Mouse (Mus musculus) myocyte (in vitro differentiated cells): ENCODE measurements around the gene Cbl. TPM values are rescaled to one million over a fixed set of nuclear protein-coding genes. Genes with fewer than 3 reads are reported as not detected.

Experiments used
- H3K27me3 ChIP-seq: one replicate; pipeline ENCODE4 v1.6.1; 2011; ENCODE audit not compliant: control insufficient read depth, insufficient read depth, insufficient read length
- H3K36me3 ChIP-seq: one replicate; pipeline ENCODE4 v1.6.1; 2011; ENCODE audit not compliant: control insufficient read depth, insufficient read depth
- H3K4me2 ChIP-seq: one replicate; pipeline ENCODE4 v1.6.1; 2011; ENCODE audit warnings: low read depth, control low read depth
- H3K4me3 ChIP-seq: one replicate; pipeline ENCODE4 v1.5.1; 2011; ENCODE audit warnings: mild to moderate bottlenecking, control low read depth, moderate library complexity
- H3K79me2 ChIP-seq: one replicate; pipeline ENCODE4 v1.6.1; 2011; ENCODE audit not compliant: control insufficient read depth, insufficient read depth
- H3ac ChIP-seq: one replicate; pipeline ENCODE4 v1.6.1; 2011; ENCODE audit not compliant: control insufficient read depth, insufficient read length
- CEBPB ChIP-seq: IDR thresholded peaks from 2 replicates; pipeline ENCODE4 v1.6.1; 2011; ENCODE audit warnings: mild to moderate bottlenecking, moderate library complexity; ENCODE audit not compliant: poor library complexity, insufficient read depth, severe bottlenecking
- E2F4 ChIP-seq: IDR thresholded peaks from one replicate; pipeline ENCODE4 v1.6.1; 2011; ENCODE audit warnings: mild to moderate bottlenecking, control low read depth, moderate library complexity; ENCODE audit not compliant: insufficient read depth
- MAX ChIP-seq: IDR thresholded peaks from one replicate; pipeline ENCODE4 v1.6.1; 2011; ENCODE audit warnings: low read depth, mild to moderate bottlenecking, control low read depth
- MYOD1 ChIP-seq, 3 experiments: IDR thresholded peaks; one replicate each; pipeline ENCODE4 v1.6.1; 2011; ENCODE audit warnings: control low read depth in 2 of 3, low read depth in 2 of 3, mild to moderate bottlenecking in 2 of 3, moderate library complexity in 1 of 3; ENCODE audit not compliant: insufficient read length in 2 of 3, control insufficient read depth in 1 of 3
- MYOG ChIP-seq, 3 experiments: IDR thresholded peaks; one replicate each; pipeline ENCODE4 v1.6.1; 2011; ENCODE audit warnings: control low read depth in 2 of 3, low read depth in 2 of 3, mild to moderate bottlenecking in 2 of 3; ENCODE audit not compliant: insufficient read length in 2 of 3, control insufficient read depth in 1 of 3, insufficient read depth in 1 of 3
- POLR2A ChIP-seq: IDR thresholded peaks from one replicate; pipeline ENCODE4 v1.6.1; 2011; ENCODE audit warnings: low read depth, mild to moderate bottlenecking, control low read depth, moderate library complexity; ENCODE audit not compliant: insufficient read length
- POLR2AphosphoS2 ChIP-seq: IDR thresholded peaks from one replicate; pipeline ENCODE4 v1.6.1; 2011; ENCODE audit warnings: low read depth, control low read depth; ENCODE audit not compliant: insufficient read length
- REST ChIP-seq: IDR thresholded peaks from one replicate; pipeline ENCODE4 v1.6.1; 2011; ENCODE audit warnings: mild to moderate bottlenecking, control low read depth, moderate library complexity; ENCODE audit not compliant: insufficient read depth, insufficient read length
- SRF ChIP-seq: IDR thresholded peaks from one replicate; pipeline ENCODE4 v1.6.1; 2011; ENCODE audit warnings: low read depth; ENCODE audit not compliant: control insufficient read depth, insufficient read length
- TCF12 ChIP-seq: IDR thresholded peaks from one replicate; pipeline ENCODE4 v1.6.1; 2011; ENCODE audit warnings: mild to moderate bottlenecking, control low read depth; ENCODE audit not compliant: poor library complexity, insufficient read depth, severe bottlenecking
- TCF3 ChIP-seq: IDR thresholded peaks from one replicate; pipeline ENCODE4 v1.6.1; 2011; ENCODE audit warnings: low read depth, control low read depth; ENCODE audit not compliant: insufficient read length
- USF1 ChIP-seq: IDR thresholded peaks from one replicate; pipeline ENCODE4 v1.6.1; 2011; ENCODE audit warnings: low read depth, mild to moderate bottlenecking, control low read depth, moderate library complexity
- polyA plus RNA-seq: library from polyadenylated mRNA; unstranded; fragments of >200 nt; fragmentation: generic; extraction: Trizol; gene quantifications from one replicate; pipeline ENCODE4 v1.2.1, GENCODE M21; 2012; ENCODE audit warnings: missing spikeins

The Cbl gene
- polyA plus RNA-seq, 1 experiment, result 4.5 TPM

- H3K36me3 ChIP-seq, result peaks cover 6% of the 10 kb centered on the region
- H3ac ChIP-seq, result no peak overlapping the region
- no peak overlapping the region for H3K4me3 ChIP-seq
- H3K27me3 ChIP-seq, result no peaks in the 10 kb centered on the region
- no peak overlapping the region for H3K4me2 ChIP-seq
- H3K79me2 ChIP-seq, result no peaks in the 10 kb centered on the region
- TF ChIP-seq TCF3, result no peak
- TF ChIP-seq MYOG (IDR thresholded peaks at IDR 0.05; ENCODE audit: control insufficient read depth in 1 of 3, insufficient read depth in 1 of 3, insufficient read length in 2 of 3, low read depth in 2 of 3), result no peak
- TF ChIP-seq USF1, result no peak
- TF ChIP-seq MYOD1 (IDR thresholded peaks at IDR 0.05; ENCODE audit: control insufficient read depth in 1 of 3, insufficient read length in 2 of 3, low read depth in 2 of 3), result no peak
- no peak for TF ChIP-seq MAX
- no peak for TF ChIP-seq POLR2A
- TF ChIP-seq SRF, result no peak
- TF ChIP-seq E2F4, result no peak
- no peak for TF ChIP-seq REST
- no peak for TF ChIP-seq TCF12
These were observed 137.3 kb downstream of the Cbl start for GRCm38 (mm10) chr9:44096536-44096935.

GRCm38 (mm10) chr9:44095781-44096180 is 138.1 kb downstream of the Cbl start:
- no peak overlapping the region for H3K4me2 ChIP-seq
- no peak overlapping the region for H3ac ChIP-seq
- H3K27me3 ChIP-seq, result no peaks in the 10 kb centered on the region
- H3K79me2 ChIP-seq, result no peaks in the 10 kb centered on the region
- H3K4me3 ChIP-seq, result no peak overlapping the region
- TF ChIP-seq USF1 (no peak), POLR2AphosphoS2 (peak; percentile 9)
- H3K36me3 ChIP-seq, result peaks cover 6% of the 10 kb centered on the region

- peaks cover 6% of the 10 kb centered on the region for H3K36me3 ChIP-seq
- no peak overlapping the region for H3ac ChIP-seq
- no peaks in the 10 kb centered on the region for H3K27me3 ChIP-seq
- TF ChIP-seq USF1 (no peak), MYOD1 (IDR thresholded peaks at IDR 0.05; ENCODE audit: control insufficient read depth in 1 of 3, insufficient read length in 2 of 3, low read depth in 2 of 3) (no peak), TCF3 (no peak), REST (no peak), POLR2AphosphoS2 (no peak), POLR2A (no peak), SRF (no peak), MAX (no peak), MYOG (IDR thresholded peaks at IDR 0.05; ENCODE audit: control insufficient read depth in 1 of 3, insufficient read depth in 1 of 3, insufficient read length in 2 of 3, low read depth in 2 of 3) (no peak), E2F4 (no peak), TCF12 (no peak)
- no peak overlapping the region for H3K4me2 ChIP-seq
- no peaks in the 10 kb centered on the region for H3K79me2 ChIP-seq
- H3K4me3 ChIP-seq, result no peak overlapping the region
These were observed 139.1 kb downstream of the Cbl start for GRCm38 (mm10) chr9:44094737-44095136.

GRCm38 (mm10) chr9:44093612-44094503 is 140.0 kb downstream of the Cbl start:
- H3K79me2 ChIP-seq, result no peaks in the 10 kb centered on the region
- TF ChIP-seq REST (no peak), SRF (no peak), CEBPB (no peak), TCF3 (no peak), E2F4 (no peak), MYOD1 (IDR thresholded peaks at IDR 0.05; ENCODE audit: control insufficient read depth in 1 of 3, insufficient read length in 2 of 3, low read depth in 2 of 3) (peak in 2 of 3 experiments; percentile 65 to 79), MYOG (IDR thresholded peaks at IDR 0.05; ENCODE audit: control insufficient read depth in 1 of 3, insufficient read depth in 1 of 3, insufficient read length in 2 of 3, low read depth in 2 of 3) (peak in 2 of 3 experiments; percentile 74 to 79)
- no peaks in the 10 kb centered on the region for H3K27me3 ChIP-seq
- no peak overlapping the region for H3K4me3 ChIP-seq
- H3ac ChIP-seq, result no peak overlapping the region
- H3K36me3 ChIP-seq, result peaks cover 6% of the 10 kb centered on the region
- no peak overlapping the region for H3K4me2 ChIP-seq

Other genes with a start within 250 kb of the Cbl start
- not detected for gene Thy1, start 190.7 kb downstream of the Cbl start, polyA plus RNA-seq
- 17.0 TPM for gene Usp2, start 167.0 kb downstream of the Cbl start, polyA plus RNA-seq
- 0.01 TPM for gene Mfrp, start 132.3 kb downstream of the Cbl start, polyA plus RNA-seq
- 0.61 TPM for gene C1qtnf5, start 126.8 kb downstream of the Cbl start, polyA plus RNA-seq
- gene Gm49380, start 120.5 kb downstream of the Cbl start, polyA plus RNA-seq, result 0.02 TPM
- 29.5 TPM for gene Rnf26, start 120.5 kb downstream of the Cbl start, polyA plus RNA-seq
- 2.1 TPM for gene Mcam, start 99.6 kb downstream of the Cbl start, polyA plus RNA-seq
- not detected for gene Ccdc153, start 6.6 kb upstream of the Cbl start, polyA plus RNA-seq
- 0.02 TPM for gene Pdzd3, start 17.4 kb upstream of the Cbl start, polyA plus RNA-seq
- 7.2 TPM for gene Nlrx1, start 34.5 kb upstream of the Cbl start, polyA plus RNA-seq
- 0.10 TPM for gene Abcg4, start 54.6 kb upstream of the Cbl start, polyA plus RNA-seq
- 6.5 TPM for gene Hinfp, start 71.6 kb upstream of the Cbl start, polyA plus RNA-seq
- 18.1 TPM for gene C2cd2l, start 86.2 kb upstream of the Cbl start, polyA plus RNA-seq
- 26.3 TPM for gene Dpagt1, start 92.0 kb upstream of the Cbl start, polyA plus RNA-seq
- 123 TPM for gene H2afx, start 100.6 kb upstream of the Cbl start, polyA plus RNA-seq
- gene Hmbs, start 110.2 kb upstream of the Cbl start, polyA plus RNA-seq, result 31.5 TPM
- gene Vps11, start 127.6 kb upstream of the Cbl start, polyA plus RNA-seq, result 26.4 TPM
- 45.9 TPM for gene Hyou1, start 145.4 kb upstream of the Cbl start, polyA plus RNA-seq
- 20.8 TPM for gene Slc37a4, start 162.8 kb upstream of the Cbl start, polyA plus RNA-seq
- gene Rps25, start 173.1 kb upstream of the Cbl start, polyA plus RNA-seq, result 1,955 TPM
- gene Trappc4, start 173.6 kb upstream of the Cbl start, polyA plus RNA-seq, result 119 TPM
- 15.6 TPM for gene Ccdc84, start 184.5 kb upstream of the Cbl start, polyA plus RNA-seq
- not detected for gene Foxr1, start 207.1 kb upstream of the Cbl start, polyA plus RNA-seq
- gene Upk2, start 220.9 kb upstream of the Cbl start, polyA plus RNA-seq, result not detected
- 35.4 TPM for gene Bcl9l, start 248.8 kb upstream of the Cbl start, polyA plus RNA-seq